Mouse (Mus musculus) kidney, postnatal 0 days (tissue): ENCODE results near the gene Cyth3. TPM values are rescaled to one million over a fixed set of nuclear protein-coding genes. Genes with fewer than 3 reads are reported as not detected.

Experiments used
- ATAC-seq: fragments of 200-750 bp; cut with Nextera tagmentation; replicated peaks from 2 replicates; pipeline ENCODE4 v1.8.0; 2017; ENCODE audit warnings: low read depth, moderate number of reproducible peaks, moderate TSS enrichment, moderate library complexity; ENCODE audit not compliant: low FRiP score
- DNase-seq: peaks from one replicate; pipeline ENCODE4 v3.0.0-alpha.2; 2016; ENCODE audit warnings: low spot score
- H3K27ac ChIP-seq: fragments of 300-500 bp; sonication (generic); 2 replicates; pipeline ENCODE4 v1.5.1; 2014; ENCODE audit warnings: mild to moderate bottlenecking
- H3K27me3 ChIP-seq: fragments of 300-500 bp; sonication (generic); 2 replicates; pipeline ENCODE4 v1.6.1; 2014; ENCODE audit warnings: low read length, mixed read lengths; ENCODE audit not compliant: insufficient read depth
- H3K36me3 ChIP-seq: fragments of 300-500 bp; sonication (generic); 2 replicates; pipeline ENCODE4 v1.6.1; 2014; ENCODE audit warnings: low read length, mixed read lengths; ENCODE audit not compliant: insufficient read depth
- H3K4me1 ChIP-seq: fragments of 300-500 bp; sonication (generic); replicated peaks from 2 replicates; pipeline ENCODE4 v1.6.1; 2014; ENCODE audit warnings: antibody characterized with exemption, low read length, mixed read lengths; ENCODE audit not compliant: insufficient read depth
- H3K4me2 ChIP-seq: fragments of 300-500 bp; sonication (generic); 2 replicates; pipeline ENCODE4 v1.6.1; 2014; ENCODE audit warnings: mild to moderate bottlenecking, low read length, moderate library complexity, mixed read lengths
- H3K4me3 ChIP-seq: fragments of 300-500 bp; sonication (generic); replicated peaks from 2 replicates; pipeline ENCODE4 v1.5.1; 2014; ENCODE audit warnings: low read depth, low read length
- H3K9ac ChIP-seq: fragments of 300-500 bp; sonication (generic); 2 replicates; pipeline ENCODE4 v1.6.1; 2014; ENCODE audit warnings: low read depth, low read length
- H3K9me3 ChIP-seq: fragments of 300-500 bp; sonication (generic); replicated peaks from 2 replicates; pipeline ENCODE4 v1.6.1; 2016; ENCODE audit warnings: low read length, inconsistent platforms, mixed read lengths
- CTCF ChIP-seq: IDR thresholded peaks from 2 replicates; pipeline ENCODE4 v1.5.1; 2016; ENCODE audit warnings: antibody characterized with exemption, low read depth, mild to moderate bottlenecking, moderate library complexity
- WGBS: fragments of 180-500 bp; shearing (Covaris S2); extraction: QIAGEN DNeasy Blood & Tissue Kit; methylation state at CpG from one replicate; pipeline ENCODE4 v1.1.7; 2014; 5-methylcytosine and 5-hydroxymethylcytosine counted together
- polyA plus RNA-seq: library from polyadenylated mRNA; unstranded; fragments of >200 nt; fragmentation: Nextera tagmentation; extraction: Ambion mirVana; gene quantifications from 2 replicates; pipeline ENCODE4 v1.2.1, GENCODE M21; 2015

Gene Cyth3
- polyA plus RNA-seq, 1 experiment from 2014 or later: 74.3 TPM

GRCm38 (mm10) chr5:143642262-143642831, 20.1 kb downstream of the Cyth3 start:
- Histone ChIP-seq H3K4me3 (no peak overlapping the region), H3K36me3 (no peaks in the 10 kb centered on the region), H3K27me3 (no peaks in the 10 kb centered on the region), H3K4me2 (no peak overlapping the region), H3K4me1 (peaks cover 27% of the 10 kb centered on the region), H3K27ac (peak overlapping the region; percentile 14; the same call in 1 of the 2 replicates), H3K9me3 (no peaks in the 10 kb centered on the region), H3K9ac (no peak overlapping the region)
- ATAC-seq: no peak
- TF ChIP-seq CTCF: no peak
- no peak for DNase-seq
- 47% methylated on average over 4 of the region's 4 CpGs for WGBS

- Histone ChIP-seq H3K9me3 (no peaks in the 10 kb centered on the region), H3K36me3 (0 out of 2 replicates have a peak, but pooled peaks cover 5% of the 10 kb centered on the region), H3K27ac (no peak overlapping the region), H3K9ac (no peak overlapping the region), H3K27me3 (no peaks in the 10 kb centered on the region), H3K4me1 (peaks cover 16% of the 10 kb centered on the region; the same call in 1 of the 2 replicates), H3K4me2 (no peak overlapping the region), H3K4me3 (no peak overlapping the region)
- TF ChIP-seq CTCF: no peak
- DNase-seq (no peak), ATAC-seq (no peak)
- 62% methylated on average over 5 of the region's 5 CpGs for WGBS
Measured at GRCm38 (mm10) chr5:143645976-143646375, 23.7 kb downstream of the Cyth3 start.

- no peak overlapping the region for H3K4me3 ChIP-seq
- peaks cover 13% of the 10 kb centered on the region; the same call in 1 of the 2 replicates for H3K4me1 ChIP-seq
- TF ChIP-seq CTCF: no peak
Measured at GRCm38 (mm10) chr5:143647412-143647811, 25.2 kb downstream of the Cyth3 start.

GRCm38 (mm10) chr5:143648058-143648457, 25.8 kb downstream of the Cyth3 start:
- no peaks in the 10 kb centered on the region for H3K27me3 ChIP-seq
- H3K4me3 ChIP-seq: no peak overlapping the region
- DNase-seq (no peak), ATAC-seq (no peak)
- H3K9me3 ChIP-seq: no peaks in the 10 kb centered on the region
- H3K4me2 ChIP-seq: no peak overlapping the region
- 0 out of 2 replicates have a peak, but pooled peaks cover 5% of the 10 kb centered on the region for H3K36me3 ChIP-seq
- WGBS: 88% methylated on average over 2 of the region's 2 CpGs
- no peak overlapping the region for H3K9ac ChIP-seq
- H3K4me1 ChIP-seq: peaks cover 11% of the 10 kb centered on the region; the same call in 1 of the 2 replicates
- TF ChIP-seq CTCF: no peak
- H3K27ac ChIP-seq: no peak overlapping the region

More at GRCm38 (mm10) chr5:143647412-143647811, 25.2 kb downstream of the Cyth3 start:
- Histone ChIP-seq H3K27ac (no peak overlapping the region), H3K27me3 (no peaks in the 10 kb centered on the region), H3K36me3 (0 out of 2 replicates have a peak, but pooled peaks cover 5% of the 10 kb centered on the region), H3K9ac (no peak overlapping the region), H3K4me2 (no peak overlapping the region), H3K9me3 (no peaks in the 10 kb centered on the region)
- ATAC-seq (no peak), DNase-seq (no peak)
- WGBS: 93% methylated on average over 2 of the region's 2 CpGs

GRCm38 (mm10) chr5:143649168-143649567, 26.9 kb downstream of the Cyth3 start:
- WGBS: 82% methylated on average over 6 of the region's 6 CpGs
- no peak overlapping the region for H3K4me2 ChIP-seq

GRCm38 (mm10) chr5:143651855-143652631, 29.8 kb downstream of the Cyth3 start:
- ATAC-seq: no peak
- peak overlapping the region; percentile 44; the same call in 1 of the 2 replicates for H3K27ac ChIP-seq
- no peaks in the 10 kb centered on the region for H3K27me3 ChIP-seq
- no peak for DNase-seq
- no peak for TF ChIP-seq CTCF
- H3K4me2 ChIP-seq: no peak overlapping the region
- peaks cover 31% of the 10 kb centered on the region for H3K4me1 ChIP-seq
- WGBS: 81% methylated on average over 8 of the region's 8 CpGs
- no peak overlapping the region for H3K4me3 ChIP-seq
- no peak overlapping the region for H3K9ac ChIP-seq
- H3K9me3 ChIP-seq: no peaks in the 10 kb centered on the region
- H3K36me3 ChIP-seq: 0 out of 2 replicates have a peak, but pooled peaks cover 5% of the 10 kb centered on the region

More at GRCm38 (mm10) chr5:143649168-143649567, 26.9 kb downstream of the Cyth3 start:
- Histone ChIP-seq H3K27me3 (no peaks in the 10 kb centered on the region), H3K9me3 (no peaks in the 10 kb centered on the region), H3K4me1 (peaks cover 14% of the 10 kb centered on the region; the same call in 1 of the 2 replicates), H3K4me3 (no peak overlapping the region), H3K9ac (no peak overlapping the region), H3K27ac (0 out of 2 replicates have a peak overlapping the region, but pooled peaks have one; percentile 50), H3K36me3 (0 out of 2 replicates have a peak, but pooled peaks cover 5% of the 10 kb centered on the region)
- peak; percentile 70 for DNase-seq
- TF ChIP-seq CTCF: no peak
- no peak for ATAC-seq
